Mouse (Mus musculus) 3134 (cell line): ENCODE data around the gene Wwox.
A peak's percentile ranks its signal among the peaks of the same experiment; 100 is the strongest.

Source experiments
- DNase-seq: peaks from one replicate; pipeline ENCODE4 v3.0.0-alpha.2; 2011; ENCODE audit warnings: low spot score; ENCODE audit not compliant: insufficient read length; ENCODE audit errors: extremely low read depth

Wwox gene

GRCm38 (mm10) chr8:114932071-114932630, 492.7 kb downstream of the Wwox start:
- no peak for DNase-seq

- DNase-seq: no peak
Measured at GRCm38 (mm10) chr8:114933248-114933647, 493.8 kb downstream of the Wwox start.

GRCm38 (mm10) chr8:114936887-114937286, 497.4 kb downstream of the Wwox start:
- DNase-seq: no peak

- peak; percentile 17 for DNase-seq
Measured at GRCm38 (mm10) chr8:114939338-114939737, 499.9 kb downstream of the Wwox start.

- DNase-seq: no peak
Measured at GRCm38 (mm10) chr8:114941096-114941495, 501.6 kb downstream of the Wwox start.

GRCm38 (mm10) chr8:114941644-114942043, 502.2 kb downstream of the Wwox start:
- no peak for DNase-seq

GRCm38 (mm10) chr8:114947921-114948320, 508.5 kb downstream of the Wwox start:
- DNase-seq: no peak

- no peak for DNase-seq
Measured at GRCm38 (mm10) chr8:114956377-114957168, 517.1 kb downstream of the Wwox start.

- DNase-seq: no peak
Measured at GRCm38 (mm10) chr8:114958437-114959107, 519.1 kb downstream of the Wwox start.

GRCm38 (mm10) chr8:114959406-114959805, 520.0 kb downstream of the Wwox start:
- DNase-seq: no peak

- no peak for DNase-seq
Measured at GRCm38 (mm10) chr8:114962494-114962893, 523.0 kb downstream of the Wwox start.

GRCm38 (mm10) chr8:114963282-114963681, 523.8 kb downstream of the Wwox start:
- no peak for DNase-seq

GRCm38 (mm10) chr8:114964206-114964605, 524.8 kb downstream of the Wwox start:
- DNase-seq: no peak

- no peak for DNase-seq
Measured at GRCm38 (mm10) chr8:114968842-114969241, 529.4 kb downstream of the Wwox start.

GRCm38 (mm10) chr8:114971378-114971777, 531.9 kb downstream of the Wwox start:
- peak; percentile 24 for DNase-seq

GRCm38 (mm10) chr8:114973002-114973461, 533.6 kb downstream of the Wwox start:
- DNase-seq: no peak

GRCm38 (mm10) chr8:114974336-114974950, 535.0 kb downstream of the Wwox start:
- DNase-seq: no peak

- no peak for DNase-seq
Measured at GRCm38 (mm10) chr8:114977746-114978145, 538.3 kb downstream of the Wwox start.

- DNase-seq: no peak
Measured at GRCm38 (mm10) chr8:114978206-114978960, 538.9 kb downstream of the Wwox start.

GRCm38 (mm10) chr8:114979671-114980070, 540.2 kb downstream of the Wwox start:
- DNase-seq: no peak
